Mouse (Mus musculus) heart, postnatal 25 days (tissue): Measurements from ENCODE around the gene Ect2. TPM values are rescaled to one million over a fixed set of nuclear protein-coding genes. Genes with fewer than 3 reads are reported as not detected.

Experiments
- DNase-seq: peaks from one replicate; pipeline ENCODE4 v3.0.0; 2022; ENCODE audit warnings: low spot score
- intact Hi-C: fragments of 180-260 bp; cut with DNase I; formaldehyde crosslinking; loops from one replicate; pipeline ENCODE4 v1.15.1; 2025
- total RNA-seq, 2 experiments: library from RNA; stranded (reverse); gene quantifications; 2 replicates each; pipeline ENCODE4 v1.2.3; 2021

The Ect2 gene
- 1 to 10 TPM in 1 of 2 experiments, under 1 TPM in 1; 0.60 to 1.1 TPM for total RNA-seq

DNA sequence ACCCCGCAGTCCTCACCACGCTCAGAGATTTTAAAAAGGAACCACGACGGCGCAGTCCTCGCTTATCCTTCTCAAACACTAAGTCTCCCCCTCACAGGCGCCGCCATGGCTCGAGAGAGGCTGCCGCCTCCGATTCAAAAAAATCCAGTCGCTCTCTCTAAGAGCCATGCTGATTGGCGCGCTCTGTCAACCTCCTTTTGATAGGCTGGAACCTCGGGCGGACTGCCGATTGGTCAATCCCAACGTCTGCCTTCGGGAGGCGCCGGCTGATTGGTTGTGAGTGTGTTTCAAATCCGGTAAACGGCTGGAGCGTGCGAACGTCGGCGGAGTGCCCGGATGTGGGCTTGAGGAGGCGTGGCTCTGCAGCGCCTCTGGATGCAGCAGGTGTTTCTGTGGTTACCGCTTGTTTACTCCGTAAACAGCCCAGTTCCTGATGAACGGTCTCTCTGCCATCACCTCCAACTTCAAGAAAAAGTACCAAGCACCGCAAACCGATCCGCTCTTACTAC is at the start of gene Ect2:
TSS of gene Ect2 (minus strand) at position 178 of the 509 bp plus-strand sequence.
- DNase-seq: peak; percentile 98
- intact Hi-C loops: loop anchor here (2.0 kb wide), 1 partner anchor 27 kb away; no protein-coding TSS in a partner anchor

DNA sequence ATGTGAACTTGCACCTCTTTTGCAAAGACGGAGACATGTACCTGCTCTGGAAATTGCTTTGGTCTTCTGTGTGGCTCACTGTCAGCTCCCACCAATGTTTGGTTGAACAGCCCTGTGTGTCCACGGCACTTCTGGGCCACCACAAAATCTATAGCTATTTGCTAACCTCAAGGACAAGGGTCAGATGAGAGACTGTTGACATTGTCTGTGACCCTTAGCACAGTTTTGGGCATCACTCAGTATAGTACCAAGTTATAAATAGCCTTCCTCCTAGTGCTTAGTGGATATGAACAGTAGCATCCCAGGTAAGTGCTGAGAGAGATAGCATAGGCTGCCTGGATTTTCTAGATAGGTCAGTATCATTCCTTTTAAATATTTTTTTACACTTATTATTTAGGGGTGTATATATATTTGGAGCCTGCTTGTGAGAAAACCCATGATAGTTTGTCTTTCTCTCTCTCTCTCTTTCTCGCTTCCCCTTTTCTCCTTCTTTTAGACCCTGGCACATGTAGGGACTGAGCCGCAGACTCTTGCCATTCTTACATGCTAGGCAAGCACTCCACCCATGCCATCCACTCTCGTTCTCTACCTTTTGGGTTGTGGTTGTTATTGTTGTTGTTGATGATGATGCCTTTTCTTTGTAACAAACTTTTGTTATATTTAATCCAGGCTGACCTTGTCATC is 48.2 kb upstream of the Ect2 start:
- DNase-seq: no peak
- intact Hi-C loops: no loop called here

DNA sequence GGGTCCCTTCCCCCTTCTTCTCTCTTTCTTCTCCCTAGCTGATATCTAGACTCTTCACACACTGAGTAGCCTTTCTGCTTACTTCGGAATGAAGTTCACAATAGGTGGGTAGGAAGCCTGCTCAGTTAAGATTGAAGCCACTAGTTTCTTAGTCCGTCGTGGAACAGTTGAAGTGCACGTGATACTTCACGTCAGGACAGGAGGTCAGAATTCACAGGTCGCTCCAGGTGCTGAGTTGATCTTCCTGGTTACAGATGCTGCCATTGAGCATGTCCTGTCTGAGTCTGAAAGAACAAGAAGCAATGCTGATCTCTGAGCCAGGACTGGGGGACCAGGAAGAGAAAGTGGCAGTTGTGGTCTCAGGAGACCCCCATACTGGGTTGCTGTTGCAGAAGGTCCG is 45.4 kb upstream of the Ect2 start:
- no peak for DNase-seq
- intact Hi-C loops: no loop called here

DNA sequence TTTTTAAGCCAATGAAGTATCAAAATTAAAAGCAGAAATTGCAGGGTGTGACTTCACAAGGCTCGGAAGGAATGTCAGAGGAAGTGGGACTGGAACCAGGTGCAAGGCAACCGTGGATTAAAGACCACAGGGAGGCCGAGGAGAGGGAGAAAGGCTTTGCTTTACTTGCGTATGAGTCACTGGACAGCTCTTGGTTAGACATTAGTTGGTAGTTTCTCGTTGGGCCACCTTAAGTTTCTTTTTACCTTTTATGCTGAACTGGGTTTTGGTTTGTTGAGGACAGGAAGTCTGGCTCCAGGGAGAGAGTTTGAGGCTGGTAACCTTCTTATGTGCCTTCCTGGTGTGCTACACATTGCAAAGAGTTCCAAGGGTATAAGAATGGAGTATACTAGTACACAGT is 44.1 kb upstream of the Ect2 start:
- no peak for DNase-seq

DNA sequence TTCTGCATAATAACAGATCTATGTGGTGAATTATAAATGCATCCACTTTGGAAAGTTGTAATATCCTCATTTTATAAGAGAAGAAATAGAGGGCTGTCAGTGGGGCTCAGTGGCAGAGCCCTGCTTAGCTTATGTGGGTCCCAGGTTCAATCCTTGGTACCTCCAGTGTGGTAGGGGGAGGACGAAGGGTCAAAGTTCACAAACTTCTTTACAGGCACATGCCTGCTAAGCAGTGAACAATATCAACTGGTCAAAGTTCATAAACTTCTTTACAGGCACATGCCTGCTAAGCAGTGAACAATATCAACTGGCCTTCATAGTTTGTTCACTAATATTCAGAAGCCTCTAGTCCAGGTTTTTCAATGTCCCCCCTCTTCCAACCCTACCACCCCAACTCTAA is 42.9 kb upstream of the Ect2 start:
- intact Hi-C loops: no loop called here
- DNase-seq: no peak

More for the DNA sequence above, 44.1 kb upstream of the Ect2 start:
- intact Hi-C loops: no loop called here

DNA sequence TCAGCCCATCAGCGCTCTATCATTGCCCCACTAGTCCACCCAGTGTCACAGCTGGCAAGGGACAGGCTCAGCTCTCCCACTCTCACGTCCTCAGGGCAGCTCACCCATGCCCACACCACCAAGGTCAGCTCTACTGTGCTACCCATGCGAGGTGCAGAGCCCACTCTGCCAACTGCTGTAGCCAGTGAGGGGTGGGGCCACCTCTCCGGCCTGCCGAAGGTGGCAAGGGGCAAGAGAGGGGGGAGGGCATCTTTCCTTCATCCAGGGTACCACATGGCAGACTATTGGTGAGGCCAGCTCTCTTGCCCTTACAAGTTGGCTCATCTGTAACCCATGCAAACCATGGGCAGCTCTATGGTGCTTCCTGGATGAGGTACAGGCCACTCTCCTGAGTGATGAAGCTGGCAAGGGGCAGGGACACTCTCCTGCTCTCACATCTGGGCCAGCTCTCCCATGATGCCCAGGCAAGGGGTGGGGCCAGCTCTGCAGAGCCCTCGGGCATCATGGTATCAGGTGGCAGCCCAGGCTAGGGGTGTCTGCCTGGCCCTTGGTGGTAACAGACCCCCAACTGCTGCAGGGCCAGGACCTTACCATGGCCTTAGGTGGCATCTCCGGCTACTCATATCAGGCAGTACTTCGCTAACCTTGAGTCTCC is 42.0 kb upstream of the Ect2 start:
- DNase-seq: no peak
- intact Hi-C loops: no loop called here

DNA sequence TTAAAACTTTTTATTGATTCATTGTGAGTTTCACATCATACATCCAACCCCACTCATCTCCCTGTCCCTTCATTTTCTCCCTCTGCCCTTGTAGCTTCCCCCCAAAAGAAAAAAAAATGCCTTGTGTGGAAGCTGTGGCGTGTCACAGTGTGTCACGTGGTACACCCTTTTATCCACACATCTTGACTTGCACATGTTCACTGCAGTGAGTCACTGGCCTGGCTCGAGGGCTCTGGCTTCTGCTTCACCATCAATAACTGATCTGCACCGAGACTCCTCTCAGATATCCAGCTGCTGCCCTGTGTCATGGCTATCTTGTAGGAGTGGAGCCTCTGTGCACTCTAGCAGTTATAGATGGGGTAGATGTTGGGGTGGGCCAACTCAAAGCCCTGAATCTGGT is 41.5 kb upstream of the Ect2 start:
- DNase-seq: no peak

DNA sequence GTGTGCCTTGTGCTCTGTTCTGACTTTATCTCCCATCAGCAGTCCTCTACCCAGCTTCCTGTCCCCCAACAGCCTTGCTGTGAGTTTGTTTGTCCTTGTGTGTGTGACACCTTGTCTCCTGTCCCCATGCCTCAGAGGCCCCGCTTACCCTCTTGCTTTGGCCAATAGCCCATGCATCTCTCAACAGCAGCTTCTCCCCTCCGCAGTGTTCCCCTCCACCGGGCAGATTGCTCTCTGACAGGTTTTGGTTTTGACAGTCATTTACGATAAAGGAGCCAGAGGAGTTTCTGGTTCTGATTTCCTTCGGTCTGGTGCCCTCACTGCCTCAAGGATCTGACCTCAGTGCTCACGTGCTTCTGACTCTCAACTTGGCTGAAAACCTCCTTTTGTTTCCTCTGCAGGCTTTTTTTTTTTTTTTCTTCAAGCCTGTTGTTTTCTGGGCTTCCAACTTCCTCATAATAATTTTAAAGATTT is 40.2 kb upstream of the Ect2 start:
- intact Hi-C loops: no loop called here
- no peak for DNase-seq

More for the DNA sequence above, 41.5 kb upstream of the Ect2 start:
- intact Hi-C loops: no loop called here

DNA sequence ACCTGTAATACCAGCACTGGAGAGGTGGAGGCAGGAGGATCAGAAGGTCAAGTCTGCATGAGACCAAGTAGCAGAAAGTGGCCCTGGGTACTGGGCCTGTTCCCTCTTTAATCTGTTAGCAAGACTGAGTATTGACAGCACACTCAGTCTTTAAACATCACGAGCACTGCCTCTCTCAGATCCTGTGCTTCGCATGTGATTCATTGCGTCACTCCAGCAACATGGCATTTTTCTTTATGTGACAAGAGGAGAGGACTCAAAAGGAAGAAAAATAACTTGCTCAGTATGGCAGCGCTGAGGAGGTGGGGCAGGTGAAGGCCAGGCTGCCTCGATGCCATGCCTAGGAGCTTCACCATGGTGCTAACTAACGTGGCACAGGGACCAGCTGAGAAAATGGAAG is 38.2 kb upstream of the Ect2 start:
- DNase-seq: no peak

DNA sequence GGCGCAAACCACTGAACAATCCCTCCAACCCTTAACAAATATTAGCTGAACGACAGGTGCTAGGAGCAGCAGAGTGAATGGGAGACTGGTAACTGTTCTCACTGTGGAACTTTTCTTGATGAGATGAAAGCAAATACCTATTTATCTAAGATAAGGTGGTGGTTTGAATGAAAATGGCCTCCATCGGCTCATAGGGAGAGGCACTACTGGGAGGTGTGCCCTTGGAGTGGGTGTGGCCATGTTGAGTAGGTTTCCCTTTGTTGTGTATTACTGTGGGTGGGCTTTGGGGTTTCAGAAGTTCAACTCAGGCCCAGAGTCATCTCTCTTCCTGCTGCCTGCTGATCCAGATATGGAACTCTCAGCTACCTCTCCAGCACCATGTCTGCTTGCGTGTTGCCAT is 37.2 kb upstream of the Ect2 start:
- intact Hi-C loops: no loop called here
- DNase-seq: no peak

More for the DNA sequence above, 38.2 kb upstream of the Ect2 start:
- intact Hi-C loops: no loop called here

DNA sequence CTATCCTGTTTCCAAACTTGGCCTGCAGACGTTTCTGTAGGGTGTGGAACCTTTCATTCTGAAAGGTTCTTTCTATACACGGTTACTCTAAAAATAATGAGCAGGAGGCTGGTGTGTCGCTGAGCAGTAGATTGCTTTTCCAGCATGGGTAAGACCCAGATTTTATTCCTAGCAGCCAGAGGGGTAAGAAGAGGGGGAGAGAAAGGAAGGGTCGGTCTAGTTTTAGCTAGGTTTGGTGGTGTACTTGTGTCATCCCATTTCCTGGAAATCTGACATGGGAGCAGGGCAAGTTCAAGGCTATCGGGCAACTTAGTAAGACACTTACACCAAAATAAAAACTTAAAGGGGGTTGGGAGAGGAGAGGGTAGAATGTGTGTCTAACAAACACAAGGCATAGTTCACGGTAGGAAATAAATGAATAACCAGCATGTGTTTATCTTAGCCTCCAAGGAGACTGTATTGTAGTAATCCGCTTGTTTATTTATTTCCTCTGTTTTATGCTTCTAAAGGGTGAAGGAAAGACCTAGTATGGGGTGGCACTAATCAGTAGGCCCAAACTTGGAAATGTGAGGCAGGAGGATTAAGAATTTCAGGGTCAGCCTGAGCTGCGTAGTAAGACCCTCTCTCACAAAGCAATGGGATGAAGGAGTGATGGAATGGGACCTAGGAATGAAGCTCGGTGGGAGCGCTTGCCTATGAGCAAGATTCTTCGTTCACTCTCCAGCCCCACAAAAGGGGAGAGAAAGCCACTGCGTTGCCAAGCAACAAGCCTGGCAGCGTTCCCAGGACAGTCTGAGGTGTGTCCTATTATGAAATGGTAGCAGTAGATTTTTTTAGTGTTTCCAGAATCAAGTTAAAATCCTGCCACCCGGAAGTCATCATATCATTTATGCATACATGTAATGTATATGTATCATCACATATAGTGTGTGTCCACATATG is 35.9 kb upstream of the Ect2 start:
- peak; percentile 32 for DNase-seq
- intact Hi-C loops: no loop called here

DNA sequence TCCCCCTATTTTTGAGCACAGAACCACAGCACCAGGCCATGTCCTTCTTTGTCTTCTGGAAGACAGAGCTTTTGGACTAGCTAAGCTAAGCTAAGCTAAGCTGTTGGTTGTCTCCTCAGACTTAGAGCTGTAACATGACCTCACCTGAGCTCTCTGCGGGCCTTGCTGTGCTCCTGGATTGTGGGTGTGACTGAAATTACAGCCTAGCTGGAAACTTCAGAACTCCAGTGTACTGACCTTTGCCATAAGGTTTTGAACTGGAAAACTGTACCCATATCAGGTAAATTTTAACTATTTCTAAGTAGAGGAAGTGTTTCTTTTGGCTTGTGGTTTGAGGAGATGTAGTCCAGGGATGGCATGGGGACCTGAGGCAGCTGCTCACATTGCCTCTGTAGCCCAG is 34.7 kb upstream of the Ect2 start:
- intact Hi-C loops: no loop called here
- no peak for DNase-seq

DNA sequence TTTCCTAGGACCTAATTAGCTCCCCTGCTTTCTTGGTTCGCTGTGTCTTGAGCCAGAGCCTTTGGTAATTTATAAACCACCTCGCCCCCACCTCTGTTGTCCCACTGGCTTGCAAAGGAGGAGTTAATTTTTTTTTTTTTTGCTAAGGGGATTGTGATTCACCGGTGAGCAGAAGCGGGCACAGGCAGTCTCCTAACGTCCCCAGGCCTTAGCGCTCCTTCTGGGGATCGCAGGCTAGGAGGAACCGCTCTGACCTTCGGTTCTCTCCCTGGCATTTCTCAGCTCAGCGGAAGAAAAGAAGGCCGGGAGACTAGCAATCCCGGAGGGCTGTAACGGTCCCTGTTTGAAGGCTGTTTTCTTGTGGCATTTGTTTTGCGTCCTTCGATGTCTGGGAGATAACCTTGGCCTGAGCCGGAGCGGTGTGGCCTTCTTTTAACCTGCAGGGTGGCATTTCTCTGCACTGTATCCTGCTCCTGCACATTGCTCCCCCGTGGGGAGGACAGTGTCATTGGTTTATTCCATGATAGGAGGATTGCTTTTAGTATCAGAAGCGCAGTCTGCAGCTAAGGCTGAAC is 30.0 kb upstream of the Ect2 start:
- no peak for DNase-seq
- intact Hi-C loops: loop anchor here (5.0 kb wide), 1 partner anchor 154 kb away; no protein-coding TSS in a partner anchor

DNA sequence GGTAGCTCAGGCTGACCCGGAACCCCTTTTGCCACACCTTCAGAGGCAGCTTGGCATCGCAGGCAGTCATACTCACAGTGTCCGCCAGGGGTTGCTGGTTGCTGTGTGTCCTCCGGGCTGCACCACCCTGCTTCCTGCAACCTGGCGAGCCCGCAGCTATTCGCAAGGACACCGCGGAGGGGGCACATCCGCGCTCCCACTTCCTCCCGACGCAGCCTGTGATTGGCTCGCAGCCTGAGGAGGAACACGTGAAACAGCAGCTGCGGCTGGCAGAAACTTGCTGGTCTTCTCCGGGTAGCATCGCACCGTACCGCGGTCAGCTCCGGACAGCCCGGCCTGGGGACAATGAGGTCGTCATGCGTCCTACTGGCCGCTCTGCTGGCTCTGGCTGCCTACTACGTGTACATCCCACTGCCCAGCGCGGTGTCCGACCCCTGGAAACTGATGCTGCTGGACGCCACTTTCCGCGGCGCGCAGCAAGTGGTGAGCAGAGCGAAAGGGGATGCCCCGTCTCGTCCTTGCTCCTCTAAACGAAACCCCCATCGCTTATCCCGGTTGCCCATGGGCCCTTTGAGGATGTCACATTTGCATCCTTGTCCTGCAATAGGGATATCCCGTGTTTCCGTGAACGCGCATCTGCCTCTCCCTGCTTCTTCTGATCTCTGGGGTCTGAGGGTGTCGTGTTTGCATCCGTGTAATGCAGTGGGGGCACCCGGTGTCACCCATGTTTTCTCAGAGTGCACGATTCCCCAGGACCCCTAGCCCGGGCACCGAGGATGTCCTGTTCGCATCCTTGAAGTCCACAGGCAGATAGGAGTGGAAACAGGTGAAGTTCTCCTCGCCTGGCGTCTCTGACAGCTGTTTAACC is 29.3 kb upstream of the Ect2 start, which contains the start of gene Nceh1:
TSS of gene Nceh1 (plus strand) at position 233 of the 868 bp plus-strand sequence.
- intact Hi-C loops: loop anchor here (1.0 to 5.0 kb wide), 2 partner anchors 54 to 154 kb away; no protein-coding TSS in a partner anchor
- DNase-seq: peak; percentile 88

DNA sequence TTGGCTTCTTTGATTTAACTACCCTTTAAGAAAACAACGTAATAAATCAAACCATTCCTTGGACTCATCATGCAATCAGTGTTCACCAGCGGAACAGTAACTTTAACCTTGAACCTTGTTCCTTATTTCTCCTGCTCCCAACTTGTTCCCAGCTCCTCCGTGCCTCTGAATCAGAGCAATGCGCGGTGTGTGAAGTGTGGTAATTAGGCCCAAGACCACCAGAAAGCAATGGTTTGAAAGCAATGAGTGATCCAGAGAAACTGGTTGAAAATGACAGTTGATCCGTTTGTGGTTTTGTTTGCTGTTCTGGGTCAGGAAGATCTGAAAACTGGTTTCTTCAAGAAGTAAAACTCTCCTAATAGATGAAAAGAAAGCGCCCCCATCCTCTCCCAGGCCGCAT is 26.0 kb upstream of the Ect2 start:
- intact Hi-C loops: loop anchor here (2.0 to 5.0 kb wide), 2 partner anchors 25 to 158 kb away; no protein-coding TSS in a partner anchor
- DNase-seq: no peak

DNA sequence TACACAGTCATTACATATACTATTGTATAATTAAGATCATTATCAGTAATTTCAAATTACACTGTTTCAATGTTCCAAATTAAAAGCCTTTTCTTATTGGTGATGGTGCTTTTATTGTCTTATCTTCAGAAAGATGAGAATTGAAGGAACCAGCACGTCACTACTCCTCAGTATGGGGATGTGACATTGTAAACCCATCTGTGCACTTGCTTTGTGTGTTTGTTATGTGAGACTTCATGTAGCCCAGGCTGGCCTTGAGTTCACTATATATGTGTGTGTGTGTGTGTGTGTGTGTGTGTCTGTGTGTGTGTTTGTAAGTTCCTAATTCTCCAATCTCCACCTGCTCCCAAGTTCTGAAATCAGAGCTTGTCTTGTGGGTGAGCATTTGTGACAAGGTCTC is 16.6 kb upstream of the Ect2 start:
- DNase-seq: no peak
- intact Hi-C loops: no loop called here

DNA sequence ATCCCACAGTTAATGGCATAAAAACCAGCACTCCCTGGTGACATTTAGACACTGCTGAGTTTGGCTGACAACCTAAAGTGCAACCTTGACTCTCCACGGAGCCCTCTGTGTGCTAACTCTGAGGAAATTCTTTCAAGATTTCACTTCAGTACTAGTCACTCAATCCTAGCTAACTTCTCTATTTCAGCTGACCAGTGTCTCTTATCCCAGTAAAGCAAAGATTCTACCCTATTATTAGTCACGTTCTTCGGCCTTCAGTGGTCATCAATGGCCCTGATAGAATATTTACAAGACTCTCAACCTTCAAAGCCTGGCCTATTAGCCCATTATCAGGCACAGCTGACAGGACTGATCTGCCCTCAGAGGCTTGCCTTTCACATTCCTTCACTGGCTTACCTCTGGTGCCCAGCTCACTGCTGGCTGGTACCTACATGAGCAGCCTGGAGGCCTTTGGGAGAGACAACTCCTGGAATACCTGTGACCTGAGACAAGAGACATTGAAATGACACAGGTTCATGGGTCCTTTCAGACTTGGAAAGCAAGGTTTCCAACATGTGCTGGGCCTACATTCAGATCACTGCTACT is 11.9 kb upstream of the Ect2 start:
- intact Hi-C loops: no loop called here
- no peak for DNase-seq

DNA sequence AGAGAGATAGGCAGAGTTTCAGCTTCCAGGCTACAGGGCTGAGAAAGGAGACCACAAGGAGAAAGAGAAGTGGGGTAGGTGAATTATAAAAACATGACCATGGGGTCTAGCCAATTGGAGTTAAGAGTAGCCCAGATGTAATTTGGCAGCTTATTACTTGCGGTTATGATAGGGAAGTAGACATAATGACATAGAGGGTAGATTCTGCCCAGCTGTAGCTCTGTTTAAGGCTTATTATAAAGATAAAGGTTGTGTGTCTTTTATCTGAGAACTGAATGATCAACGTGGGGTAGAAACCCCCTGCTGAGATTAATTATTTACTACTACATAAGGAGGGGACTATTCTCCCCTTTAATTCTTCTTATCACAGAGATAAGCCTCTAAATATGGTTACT is 8.7 kb upstream of the Ect2 start:
- intact Hi-C loops: no loop called here
- no peak for DNase-seq
